Mouse (Mus musculus): ENCODE data around the gene Lrp4. TPM values are rescaled to one million over a fixed set of nuclear protein-coding genes. Genes with fewer than 3 reads are reported as not detected.

The Lrp4 gene
- polyA plus RNA-seq (2017; shearing (Covaris generic)), result under 1 TPM; 0.17 to 0.89 TPM

DNA sequence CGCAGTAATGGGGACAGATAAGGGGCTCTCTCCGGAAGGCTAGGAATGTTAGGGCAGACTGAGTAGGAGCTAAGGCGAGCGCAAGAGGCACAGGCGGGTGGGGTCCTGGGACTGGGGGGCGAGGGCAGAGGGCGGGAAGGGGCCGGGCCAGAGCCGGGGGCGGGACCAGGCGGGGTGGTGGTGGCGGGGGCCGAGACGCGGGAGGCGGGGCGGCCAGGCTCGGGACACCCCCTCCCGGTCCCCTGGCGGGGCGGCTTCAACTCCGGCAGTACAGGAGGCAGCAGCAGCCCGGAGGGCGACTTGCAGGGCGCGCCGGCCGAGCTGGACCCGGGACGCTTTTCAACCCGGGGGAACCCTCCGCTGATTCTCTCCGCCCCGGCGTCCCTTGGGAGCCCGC, at the start of gene Lrp4:
Gene Lrp4, plus strand, starts transcription at position 253 of the 397 bp plus-strand sequence.

DNA sequence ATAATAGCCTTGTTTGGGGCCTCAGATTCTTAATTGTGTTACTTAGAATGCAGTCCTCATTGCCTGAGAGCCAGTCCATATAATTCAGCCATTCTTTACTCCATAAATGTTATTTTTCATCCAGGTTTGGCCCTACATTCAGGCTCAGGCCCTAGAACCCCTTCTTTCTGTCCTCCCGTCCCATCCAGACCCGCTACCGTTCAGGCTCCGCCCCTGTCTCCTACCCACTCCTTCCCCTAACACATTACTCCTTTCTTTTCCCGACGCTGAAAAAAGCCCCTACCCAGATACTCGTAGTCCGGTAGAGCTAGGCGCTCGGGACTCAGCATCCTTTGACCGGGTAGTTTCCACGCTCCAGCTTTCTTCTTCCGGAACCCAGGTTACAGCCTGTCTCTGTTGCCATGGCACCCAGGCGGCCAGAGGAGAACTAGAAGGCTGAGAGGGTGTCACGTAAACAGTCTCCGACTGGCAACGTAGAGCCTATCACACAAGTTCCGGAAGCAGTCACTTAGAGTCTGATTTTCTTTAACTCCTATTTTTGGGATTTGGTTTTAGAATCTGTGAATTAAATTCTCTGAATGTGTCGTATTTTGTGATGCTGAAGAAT, 12.9 kb upstream of the Lrp4 start, which contains the start of gene 1110051M20Rik:
Gene 1110051M20Rik, minus strand, starts transcription at position 419 of the 607 bp plus-strand sequence.

DNA sequence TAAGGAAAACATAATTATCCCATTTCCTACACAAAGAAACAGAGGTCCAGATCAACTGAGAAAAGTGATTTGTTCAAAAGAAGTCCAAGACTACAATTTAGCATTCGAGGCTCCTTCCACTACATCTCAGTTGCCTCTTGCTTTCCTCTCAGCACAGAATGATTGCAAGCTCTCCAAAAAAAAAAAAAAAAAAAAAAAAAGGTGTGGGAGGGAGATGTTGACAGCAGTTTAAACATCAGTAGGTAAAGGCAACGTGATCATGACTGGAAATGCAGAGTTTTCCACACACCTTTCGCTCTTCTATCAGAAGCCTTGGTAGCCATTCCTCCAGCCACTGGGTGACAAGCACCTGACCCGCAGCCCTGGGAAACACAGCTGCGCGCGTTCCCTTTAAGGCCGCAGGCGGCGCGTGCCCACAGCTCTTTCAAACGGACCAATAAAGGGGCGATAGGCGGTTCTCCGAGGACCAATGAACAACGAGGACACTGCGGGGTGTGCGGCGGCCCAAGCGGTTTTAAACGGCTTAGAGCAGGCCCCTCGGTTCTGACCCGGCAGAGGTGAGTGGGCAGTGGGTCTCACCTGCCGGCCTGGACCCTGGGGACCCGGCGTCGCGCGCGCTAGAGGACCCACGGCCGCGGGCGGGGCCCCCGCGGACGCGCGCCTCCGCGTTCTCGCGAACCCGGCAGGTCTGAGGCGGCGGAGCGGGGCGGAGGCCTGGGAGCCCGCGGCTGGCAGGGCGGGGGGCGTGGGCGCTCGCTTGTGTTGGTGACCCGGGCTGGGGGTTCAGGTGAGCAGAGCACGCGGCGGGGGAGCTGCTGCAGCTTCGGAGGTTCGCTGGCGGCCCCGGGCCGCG, 69.2 kb downstream of the Lrp4 start, which contains the start of gene Ckap5:
Gene Ckap5, plus strand, starts transcription at position 469 of the 853 bp plus-strand sequence.

Other genes starting within 250 kb of the Lrp4 start
- 10 to 100 TPM; 78.2 to 90.7 TPM for gene Ddb2, start 220.5 kb upstream of the Lrp4 start, polyA plus RNA-seq (2017; shearing (Covaris generic))
- gene Pacsin3, start 201.6 kb upstream of the Lrp4 start, polyA plus RNA-seq (2017; shearing (Covaris generic)), result 1 to 10 TPM; 1.4 to 1.9 TPM
- gene Arfgap2, start 192.5 kb upstream of the Lrp4 start, polyA plus RNA-seq (2017; shearing (Covaris generic)), result 100 to 1,000 TPM; 109 to 121 TPM
- gene 1110051M20Rik, start 12.8 kb upstream of the Lrp4 start, polyA plus RNA-seq (2017; shearing (Covaris generic)), result 10 to 100 TPM; 12.5 to 23.5 TPM
- gene Ckap5, start 69.3 kb downstream of the Lrp4 start, polyA plus RNA-seq (2017; shearing (Covaris generic)), result 10 to 100 TPM; 30.3 to 39.9 TPM
- under 1 TPM; 0.47 to 0.48 TPM for gene F2, start 178.9 kb downstream of the Lrp4 start, polyA plus RNA-seq (2017; shearing (Covaris generic))
- 10 to 100 TPM; 23.4 to 25.3 TPM for gene Zfp408, start 192.3 kb downstream of the Lrp4 start, polyA plus RNA-seq (2017; shearing (Covaris generic))
- 100 to 1,000 TPM; 158 to 212 TPM for gene Arhgap1, start 192.3 kb downstream of the Lrp4 start, polyA plus RNA-seq (2017; shearing (Covaris generic))

Measured in inflammation-experienced regulatory T-cells (primary cell).